Mouse (Mus musculus) cerebellum, adult 2 months (tissue): ENCODE results near the gene Gm21887. TPM values are rescaled to one million over a fixed set of nuclear protein-coding genes. Genes with fewer than 3 reads are reported as not detected.
"Not testable (repeated sequence)": the region's sequence is repeated elsewhere in the genome, so short reads cannot be mapped to it uniquely, and the experiment has no call there.

Experiments
- DNase-seq, 2 experiments: peaks; one replicate each; pipeline ENCODE4 v3.0.0; 2021
- H3K27ac ChIP-seq: fragments of 200-500 bp; 2 replicates; pipeline ENCODE4 v1.5.1; 2012; ENCODE audit warnings: low read length, control low read depth, inconsistent platforms; ENCODE audit not compliant: insufficient read depth
- H3K27me3 ChIP-seq: fragments of 200-500 bp; 2 replicates; pipeline ENCODE4 v1.6.1; 2012; ENCODE audit warnings: inconsistent platforms, mild to moderate bottlenecking, low read length, moderate library complexity; ENCODE audit not compliant: control insufficient read depth, insufficient read depth
- H3K4me1 ChIP-seq: fragments of 200-500 bp; 2 replicates; pipeline ENCODE4 v1.6.1; 2011; ENCODE audit warnings: low read length; ENCODE audit not compliant: control insufficient read depth, insufficient read depth
- H3K4me3 ChIP-seq: fragments of 200-500 bp; replicated peaks from 2 replicates; pipeline ENCODE3; 2011; ENCODE audit warnings: mild to moderate bottlenecking, low read depth, low read length, control low read depth; ENCODE audit not compliant: insufficient read depth
- CTCF ChIP-seq: fragments of 200-500 bp; IDR thresholded peaks from 2 replicates; pipeline ENCODE4 v1.5.1; 2011; ENCODE audit warnings: low read depth, mild to moderate bottlenecking, control low read depth, low read length, moderate library complexity, borderline replicate concordance; ENCODE audit not compliant: insufficient read depth
- POLR2A ChIP-seq: fragments of 200-500 bp; IDR thresholded peaks from 2 replicates; pipeline ENCODE4 v1.6.1; 2011; ENCODE audit warnings: low read length, control low read depth, borderline replicate concordance; ENCODE audit not compliant: insufficient read depth
- WGBS: fragments of 180-500 bp; shearing (Covaris S2); methylation state at CpG from one replicate; pipeline ENCODE4 v1.1.7; 2018; 5-methylcytosine and 5-hydroxymethylcytosine counted together
- polyA plus RNA-seq: library from polyadenylated mRNA; depleted of rRNA; stranded (reverse); fragments of >200 nt; gene quantifications from 2 replicates; pipeline ENCODE4 v1.2.3, GENCODE M21; 2012; rRNA removed

Gm21887 gene
- polyA plus RNA-seq = 648 and 794 TPM in 2 replicates

- Histone ChIP-seq H3K27ac (0 out of 2 replicates have a peak within 1 kb of the TSS, but pooled peaks have one; percentile 17), H3K4me3 (peak within 1 kb of the TSS; percentile 85)
- peak; percentile 97 for DNase-seq
- 84% methylated on average over 118 of the region's 118 CpGs for WGBS
- H3K4me1 ChIP-seq, H3K27me3 ChIP-seq: not testable (repeated sequence)
Observed at GRCm38 (mm10) chrX:170009016-170009750, at the start of gene Gm21887. TSS of gene Gm21887 (plus strand) at chrX:170009659.

GRCm38 (mm10) chrX:169969337-169969736, 40.1 kb upstream of the Gm21887 start:
- Histone ChIP-seq H3K27me3 (no peaks in the 10 kb centered on the region), H3K27ac (no peak overlapping the region), H3K4me1 (no peaks in the 10 kb centered on the region), H3K4me3 (no peak overlapping the region)
- no peak for TF ChIP-seq CTCF
- no peak for TF ChIP-seq POLR2A
- WGBS = 34% methylated on average over 1 of the region's 1 CpGs
- peak in 1 of 2 experiments; percentile 34 for DNase-seq

GRCm38 (mm10) chrX:169969765-169970164, 39.7 kb upstream of the Gm21887 start:
- H3K27me3 ChIP-seq, H3K27ac ChIP-seq, H3K4me1 ChIP-seq, H3K4me3 ChIP-seq: not testable (repeated sequence)
- 81% methylated on average over 3 of the region's 3 CpGs for WGBS
- peak in 1 of 2 experiments; percentile 0 for DNase-seq

GRCm38 (mm10) chrX:169970546-169970945, 38.9 kb upstream of the Gm21887 start:
- H3K4me3 ChIP-seq, H3K27ac ChIP-seq, H3K27me3 ChIP-seq, H3K4me1 ChIP-seq, DNase-seq: not testable (repeated sequence)
- 85% methylated on average over 7 of the region's 7 CpGs for WGBS

- WGBS = 82% methylated on average over 6 of the region's 6 CpGs
- not testable (repeated sequence) for H3K4me1 ChIP-seq, H3K4me3 ChIP-seq, H3K27ac ChIP-seq, H3K27me3 ChIP-seq, DNase-seq
Observed at GRCm38 (mm10) chrX:169971562-169971961, 37.9 kb upstream of the Gm21887 start.

- not testable (repeated sequence) for DNase-seq, H3K27ac ChIP-seq
- 73% methylated on average over 2 of the region's 2 CpGs for WGBS
Observed at GRCm38 (mm10) chrX:169972131-169972530, 37.3 kb upstream of the Gm21887 start.

GRCm38 (mm10) chrX:169972791-169973494, 36.5 kb upstream of the Gm21887 start:
- DNase-seq = peak in 1 of 2 experiments; percentile 9
- WGBS = 74% methylated on average over 6 of the region's 6 CpGs
- H3K4me1 ChIP-seq, H3K27ac ChIP-seq, H3K27me3 ChIP-seq, H3K4me3 ChIP-seq: not testable (repeated sequence)

More at GRCm38 (mm10) chrX:169972131-169972530, 37.3 kb upstream of the Gm21887 start:
- H3K4me3 ChIP-seq, H3K4me1 ChIP-seq, H3K27me3 ChIP-seq: not testable (repeated sequence)

GRCm38 (mm10) chrX:169973806-169974205, 35.7 kb upstream of the Gm21887 start:
- not testable (repeated sequence) for H3K4me3 ChIP-seq, H3K4me1 ChIP-seq, H3K27me3 ChIP-seq, H3K27ac ChIP-seq
- WGBS = 62% methylated on average over 3 of the region's 3 CpGs
- DNase-seq = peak in 1 of 2 experiments; percentile 16

GRCm38 (mm10) chrX:169974456-169974855, 35.0 kb upstream of the Gm21887 start:
- H3K4me3 ChIP-seq, H3K27ac ChIP-seq, H3K27me3 ChIP-seq, H3K4me1 ChIP-seq: not testable (repeated sequence)
- 68% methylated on average over 4 of the region's 4 CpGs for WGBS
- peak in 1 of 2 experiments; percentile 13 for DNase-seq

GRCm38 (mm10) chrX:169974974-169975373, 34.5 kb upstream of the Gm21887 start:
- peak in 1 of 2 experiments; percentile 14 for DNase-seq
- H3K4me1 ChIP-seq, H3K27ac ChIP-seq, H3K27me3 ChIP-seq, H3K4me3 ChIP-seq: not testable (repeated sequence)
- WGBS = 63% methylated on average over 6 of the region's 6 CpGs

GRCm38 (mm10) chrX:169975681-169976131, 33.8 kb upstream of the Gm21887 start:
- not testable (repeated sequence) for H3K27me3 ChIP-seq, H3K27ac ChIP-seq, H3K4me1 ChIP-seq, H3K4me3 ChIP-seq
- DNase-seq = peak in 1 of 2 experiments; percentile 8
- WGBS = 77% methylated on average over 3 of the region's 3 CpGs

- not testable (repeated sequence) for H3K27ac ChIP-seq, DNase-seq, H3K4me1 ChIP-seq, H3K27me3 ChIP-seq, H3K4me3 ChIP-seq
- WGBS = 62% methylated on average over 5 of the region's 5 CpGs
Observed at GRCm38 (mm10) chrX:169976340-169976739, 33.1 kb upstream of the Gm21887 start.
